Comparison of ENCODE assay signal across 18 mouse cellular contexts in genomic region chr1:151568682-151569081, GRCm38 (mm10). TPM values are rescaled to one million over a fixed set of nuclear protein-coding genes. Genes with fewer than 3 reads are reported as not detected.
DNase-seq lines count a peak whose midpoint lies in the region; ATAC-seq and TF ChIP-seq lines count a peak whose summit lies in the region.
"Had no signal": no experiment of that assay in that cellular context is flagged by ENCODE, and none has a peak within 500 bp of the region (broad histone marks: within the 10 kb centered on the region; RNA-seq: fewer than 3 reads in every experiment).

No protein-coding gene starts in this region.

- intact Hi-C loops in heart, postnatal 25 days (cut with DNase I): no loop called here

- H3K4me2 ChIP-seq in liver, embryonic 14.5 days (ENCODE audit: low read depth): no peak overlapping the region
- H3K4me2 ChIP-seq: midbrain, embryonic 13.5 days had no signal

- TF ChIP-seq EP300 in liver, embryonic 14.5 days (IDR thresholded peaks at IDR 0.05; ENCODE audit: low read depth): no peak

- no peak overlapping the region for H3K27ac ChIP-seq in bone marrow, adult 2 months (ENCODE audit: control insufficient read depth, insufficient read depth, low read depth, low read length, poor library complexity)
- H3K27ac ChIP-seq in liver, embryonic 14.5 days: no peak overlapping the region
- H3K27ac ChIP-seq in limb, embryonic 10.5 days: no peak overlapping the region
- H3K27ac ChIP-seq: heart, embryonic 10.5 days; midbrain, embryonic 13.5 days had no signal

- no peak overlapping the region for H3K4me3 ChIP-seq in bone marrow, adult 2 months (replicated peaks; ENCODE audit: control insufficient read depth, low read depth, low read length)
- no peak overlapping the region for H3K4me3 ChIP-seq in liver, embryonic 14.5 days (ENCODE audit: insufficient read depth in 1 of 2, low read depth in 2 of 2, low read length in 2 of 2)
- no peak overlapping the region for H3K4me3 ChIP-seq in limb, embryonic 10.5 days
- H3K4me3 ChIP-seq: heart, embryonic 10.5 days; midbrain, embryonic 13.5 days had no signal

- no peak overlapping the region for H3K9ac ChIP-seq in liver, embryonic 14.5 days (replicated peaks)
- H3K9ac ChIP-seq: forebrain, postnatal 0 days; midbrain, embryonic 13.5 days had no signal

- no peaks in the 10 kb centered on the region for H3K36me3 ChIP-seq in liver, embryonic 14.5 days (replicated peaks; ENCODE audit: control insufficient read depth, insufficient read depth, low read depth)
- H3K36me3 ChIP-seq in limb, embryonic 10.5 days: no peaks in the 10 kb centered on the region
- H3K36me3 ChIP-seq: heart, embryonic 10.5 days; midbrain, embryonic 13.5 days had no signal

- peak; percentile 21 for DNase-seq in embryo, embryonic 9.5 days (ENCODE audit: extremely low spot score)
- DNase-seq in embryo, embryonic 11 days: no peak
- DNase-seq in B cell, adult 2 months: peak; percentile 29 to 32
- peak in 1 of 3 experiments; percentile 14 for DNase-seq in liver, embryonic 14.5 days (ENCODE audit: low read depth in 3 of 3, low spot score in 3 of 3)
- no peak for DNase-seq in heart, postnatal 25 days (ENCODE audit: low spot score)
- DNase-seq in limb, embryonic 10.5 days (ENCODE audit: low spot score): no peak
- no peak for DNase-seq in layer of hippocampus, adult 11-12 months (ENCODE audit: low spot score)
- DNase-seq: cerebellum, postnatal 25 days; forebrain, postnatal 0 days; heart, postnatal 14 days; kidney, adult 9 months; lung, postnatal 36 days; right cerebral cortex, postnatal 14 days had no signal

- 64% methylated on average over 7 of the region's 7 CpGs for WGBS in bone marrow, adult 2 months
- WGBS in liver, embryonic 14.5 days (ENCODE audit: insufficient replicate concordance): 57% methylated on average over 7 of the region's 7 CpGs
- 71% methylated on average over 7 of the region's 7 CpGs for WGBS in limb, embryonic 10.5 days

- TF ChIP-seq CTCF in bone marrow, adult 2 months (IDR thresholded peaks at IDR 0.05; ENCODE audit: control insufficient read depth, insufficient read depth, low read length): no peak
- TF ChIP-seq CTCF in liver, embryonic 14.5 days (IDR thresholded peaks at IDR 0.05; ENCODE audit: low read depth): no peak

- H3K4me1 ChIP-seq in bone marrow, adult 2 months (ENCODE audit: control insufficient read depth, insufficient read depth, low read length): no peaks in the 10 kb centered on the region; the same call in 1 of the 2 replicates
- H3K4me1 ChIP-seq in liver, embryonic 14.5 days (replicated peaks; ENCODE audit: control insufficient read depth in 2 of 2, insufficient read depth in 2 of 2, low read length in 1 of 2): peaks cover 0 to 5% of the 10 kb centered on the region in 2 experiments; a peak in 2 of 4 replicates
- H3K4me1 ChIP-seq in limb, embryonic 10.5 days: peaks cover 19% of the 10 kb centered on the region

- H3K27me3 ChIP-seq in liver, embryonic 14.5 days (ENCODE audit: control insufficient read depth, insufficient read depth, low read length): peaks cover 4% of the 10 kb centered on the region
- peaks cover 45% of the 10 kb centered on the region for H3K27me3 ChIP-seq in limb, embryonic 10.5 days (ENCODE audit: low read depth, poor library complexity, severe bottlenecking)
- H3K27me3 ChIP-seq: Patski had no signal

- peak; percentile 42; the same call in 1 of the 2 replicates for ATAC-seq in liver, embryonic 14.5 days (ENCODE audit: insufficient read depth)
- ATAC-seq: forebrain, postnatal 0 days; hindbrain, embryonic 16.5 days; midbrain, embryonic 13.5 days; Patski had no signal

- 0 out of 2 replicates have a peak, but pooled peaks have one; percentile 9 for TF ChIP-seq POLR2A in bone marrow, adult 2 months (IDR thresholded peaks at IDR 0.05; ENCODE audit: borderline replicate concordance, control insufficient read depth, low read depth, low read length)

- H3K9me3 ChIP-seq in liver, embryonic 14.5 days (ENCODE audit: control insufficient read depth, low read length): no peaks in the 10 kb centered on the region
- H3K9me3 ChIP-seq in limb, embryonic 10.5 days (replicated peaks): no peaks in the 10 kb centered on the region
- H3K9me3 ChIP-seq: heart, embryonic 10.5 days; midbrain, embryonic 13.5 days had no signal

RNA-seq across cellular contexts. Expression of gene Fam129a, which starts 2.3 kb away (rescaled TPM):
- polyA plus RNA-seq in bone marrow, adult 2 months (2011; ENCODE audit: insufficient read depth, insufficient read length, low replicate concordance, missing spikeins): 9.5 and 16.9 TPM in 2 replicates
- 1.1 and 1.5 TPM in 2 replicates for polyA plus RNA-seq in liver, embryonic 14.5 days (2012; rRNA removed)
- polyA plus RNA-seq in liver, embryonic 14.5 days (2014; fragmentation: Nextera tagmentation; extraction: Ambion mirVana): 2.3 and 3.4 TPM in 2 replicates
- 10 to 100 TPM; 12.9 to 19.3 TPM for total RNA-seq in heart, postnatal 25 days (2021)
- polyA plus RNA-seq in limb, embryonic 10.5 days (2016; fragmentation: Nextera tagmentation; extraction: Ambion mirVana): 0.90 and 1.3 TPM in 2 replicates

Comparison
In these comparisons a context has a peak if more than half of its experiments do, and no peak if none do; other contexts are left out.
1. DNase-seq: peak in embryo, embryonic 9.5 days (single experiment) and B cell, adult 2 months (2 of 2); none in embryo, embryonic 11 days (single experiment), heart, postnatal 25 days (single experiment), limb, embryonic 10.5 days (single experiment) and layer of hippocampus, adult 11-12 months (single experiment).